Mouse (Mus musculus) right cerebral cortex, postnatal 4 days (tissue): ENCODE data around the gene Nek8.

ENCODE experiments used
- DNase-seq: peaks from one replicate; pipeline ENCODE4 v3.0.0-alpha.2; 2022

Nek8 gene

GRCm38 (mm10) chr11:78165761-78166109 lies 10.7 kb downstream of the Nek8 start:
- peak; percentile 58 for DNase-seq

- DNase-seq: peak; percentile 78
Measured at GRCm38 (mm10) chr11:78164924-78165760, 11.3 kb downstream of the Nek8 start, which contains the start of gene Traf4. Gene Traf4 (minus strand): TSS chr11:78165589.

- no peak for DNase-seq
Measured at GRCm38 (mm10) chr11:78164604-78164923, 11.9 kb downstream of the Nek8 start.

GRCm38 (mm10) chr11:78163681-78164603 lies 12.5 kb downstream of the Nek8 start:
- DNase-seq: peak; percentile 55

- DNase-seq: no peak
Measured at GRCm38 (mm10) chr11:78163045-78163444, 13.4 kb downstream of the Nek8 start.

- DNase-seq: peak; percentile 65
Measured at GRCm38 (mm10) chr11:78162504-78162903, 14.0 kb downstream of the Nek8 start.

- DNase-seq: peak; percentile 63
Measured at GRCm38 (mm10) chr11:78161968-78162367, 14.5 kb downstream of the Nek8 start.

GRCm38 (mm10) chr11:78161169-78161568 lies 15.3 kb downstream of the Nek8 start:
- no peak for DNase-seq

- DNase-seq: no peak
Measured at GRCm38 (mm10) chr11:78160675-78161074, 15.8 kb downstream of the Nek8 start.

GRCm38 (mm10) chr11:78160171-78160570 lies 16.3 kb downstream of the Nek8 start:
- no peak for DNase-seq

GRCm38 (mm10) chr11:78159557-78159956 lies 16.9 kb downstream of the Nek8 start:
- no peak for DNase-seq

- DNase-seq: peak; percentile 60
Measured at GRCm38 (mm10) chr11:78159096-78159495, 17.4 kb downstream of the Nek8 start.

GRCm38 (mm10) chr11:78156156-78156699 lies 20.2 kb downstream of the Nek8 start:
- DNase-seq: no peak

- DNase-seq: no peak
Measured at GRCm38 (mm10) chr11:78155674-78156073, 20.8 kb downstream of the Nek8 start.

GRCm38 (mm10) chr11:78153778-78154177 lies 22.7 kb downstream of the Nek8 start:
- DNase-seq: no peak

- DNase-seq: peak; percentile 83
Measured at GRCm38 (mm10) chr11:78152299-78153231, 23.9 kb downstream of the Nek8 start.

GRCm38 (mm10) chr11:78151161-78151560 lies 25.3 kb downstream of the Nek8 start:
- DNase-seq: no peak

- DNase-seq: no peak
Measured at GRCm38 (mm10) chr11:78146707-78147543, 29.6 kb downstream of the Nek8 start.

GRCm38 (mm10) chr11:78146168-78146567 lies 30.3 kb downstream of the Nek8 start:
- no peak for DNase-seq

GRCm38 (mm10) chr11:78143520-78143919 lies 33.0 kb downstream of the Nek8 start:
- DNase-seq: no peak

GRCm38 (mm10) chr11:78140665-78141064 lies 35.8 kb downstream of the Nek8 start:
- no peak for DNase-seq
